Mouse (Mus musculus) stomach, embryonic 15.5 days (tissue): ENCODE data around the gene Dnase2b. TPM values are rescaled to one million over a fixed set of nuclear protein-coding genes. Genes with fewer than 3 reads are reported as not detected.

Experiments
- ATAC-seq: fragments of 200-750 bp; cut with Nextera tagmentation; 2 replicates; pipeline ENCODE4 v1.8.0; 2017; ENCODE audit warnings: low read depth, moderate number of reproducible peaks, moderate TSS enrichment; ENCODE audit not compliant: insufficient read depth, low FRiP score
- H3K27ac ChIP-seq: fragments of 300-500 bp; sonication (generic); 2 replicates; pipeline ENCODE4 v1.5.1; 2015; ENCODE audit warnings: mild to moderate bottlenecking, inconsistent platforms
- H3K27me3 ChIP-seq: fragments of 300-500 bp; sonication (generic); replicated peaks from 2 replicates; pipeline ENCODE4 v1.6.1; 2015; ENCODE audit warnings: inconsistent platforms
- H3K36me3 ChIP-seq: fragments of 300-500 bp; sonication (generic); 2 replicates; pipeline ENCODE4 v1.6.1; 2015; ENCODE audit warnings: inconsistent platforms
- H3K4me1 ChIP-seq: fragments of 300-500 bp; sonication (generic); 2 replicates; pipeline ENCODE4 v1.6.1; 2015; ENCODE audit warnings: inconsistent platforms
- H3K4me2 ChIP-seq: fragments of 300-500 bp; sonication (generic); 2 replicates; pipeline ENCODE4 v1.6.1; 2015; ENCODE audit warnings: mild to moderate bottlenecking, inconsistent platforms
- H3K4me3 ChIP-seq: fragments of 300-500 bp; sonication (generic); replicated peaks from 2 replicates; pipeline ENCODE4 v1.5.1; 2015; ENCODE audit warnings: inconsistent platforms
- H3K9ac ChIP-seq: fragments of 300-500 bp; sonication (generic); 2 replicates; pipeline ENCODE4 v1.6.1; 2015; ENCODE audit warnings: inconsistent platforms
- H3K9me3 ChIP-seq: fragments of 300-500 bp; sonication (generic); 2 replicates; pipeline ENCODE4 v1.6.1; 2016; ENCODE audit warnings: inconsistent platforms
- WGBS: fragments of 180-500 bp; shearing (Covaris S2); methylation state at CpG from one replicate; pipeline ENCODE4 v1.1.7; 2015; 5-methylcytosine and 5-hydroxymethylcytosine counted together
- polyA plus RNA-seq: library from polyadenylated mRNA; unstranded; fragments of >200 nt; fragmentation: Nextera tagmentation; extraction: Ambion mirVana; gene quantifications from 2 replicates; pipeline ENCODE4 v1.2.1, GENCODE M21; 2015

Dnase2b gene
- polyA plus RNA-seq, 1 experiment from 2014 or later, result 0.24 TPM

DNA sequence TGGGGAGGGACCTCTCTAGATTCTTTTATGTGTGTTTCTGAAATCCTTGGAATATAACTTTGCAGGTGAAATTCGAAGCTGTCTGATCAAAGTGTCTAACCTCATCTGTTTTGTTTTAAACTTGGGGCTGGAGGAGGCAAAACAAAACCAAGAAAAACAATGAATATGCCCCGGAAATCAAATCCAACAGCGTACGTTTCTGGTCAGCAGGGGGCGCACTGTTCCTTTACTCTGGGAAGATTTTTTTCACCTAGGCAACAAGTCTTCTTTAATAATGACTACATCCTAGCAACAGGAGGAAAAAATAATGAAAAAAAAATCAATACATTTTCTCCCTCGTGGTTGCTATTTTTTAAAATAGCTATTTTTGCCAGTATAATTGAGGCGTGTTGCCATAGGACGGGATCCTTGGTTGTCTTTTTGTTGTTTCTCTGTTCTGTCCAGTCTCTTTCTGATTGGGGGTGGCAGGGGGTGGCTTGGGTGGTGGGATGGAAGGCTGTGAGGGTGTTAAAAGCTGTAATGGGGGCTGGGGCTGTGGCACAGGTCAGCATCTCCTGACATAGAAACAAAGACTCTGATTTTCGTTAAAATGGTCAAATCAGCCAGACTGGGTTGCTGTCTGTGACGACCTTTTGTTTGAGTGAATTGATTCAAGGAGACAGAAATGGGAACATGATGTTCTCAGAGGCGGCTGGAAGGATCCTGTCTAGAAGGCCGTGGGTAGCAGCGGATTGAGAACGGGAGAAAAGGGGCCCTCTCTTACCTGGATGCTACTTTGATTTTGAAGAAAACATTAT is 50.9 kb downstream of the Dnase2b start:
- H3K4me3 ChIP-seq, result no peak overlapping the region
- no peaks in the 10 kb centered on the region for H3K9me3 ChIP-seq
- no peak overlapping the region for H3K27ac ChIP-seq
- no peaks in the 10 kb centered on the region for H3K4me1 ChIP-seq
- no peaks in the 10 kb centered on the region for H3K36me3 ChIP-seq
- H3K9ac ChIP-seq, result no peak overlapping the region
- H3K4me2 ChIP-seq, result no peak overlapping the region
- ATAC-seq, result no peak
- H3K27me3 ChIP-seq, result no peaks in the 10 kb centered on the region
- 38% methylated on average over 14 of the region's 14 CpGs for WGBS

GRCm38 (mm10) chr3:146562936-146563335 is 52.5 kb downstream of the Dnase2b start:
- no peak overlapping the region for H3K9ac ChIP-seq
- no peak overlapping the region for H3K27ac ChIP-seq
- no peak overlapping the region for H3K4me3 ChIP-seq
- 87% methylated on average over 7 of the region's 7 CpGs for WGBS
- no peaks in the 10 kb centered on the region for H3K4me1 ChIP-seq
- no peak overlapping the region for H3K4me2 ChIP-seq
- H3K36me3 ChIP-seq, result no peaks in the 10 kb centered on the region
- no peaks in the 10 kb centered on the region for H3K9me3 ChIP-seq
- H3K27me3 ChIP-seq, result no peaks in the 10 kb centered on the region
- no peak for ATAC-seq

DNA sequence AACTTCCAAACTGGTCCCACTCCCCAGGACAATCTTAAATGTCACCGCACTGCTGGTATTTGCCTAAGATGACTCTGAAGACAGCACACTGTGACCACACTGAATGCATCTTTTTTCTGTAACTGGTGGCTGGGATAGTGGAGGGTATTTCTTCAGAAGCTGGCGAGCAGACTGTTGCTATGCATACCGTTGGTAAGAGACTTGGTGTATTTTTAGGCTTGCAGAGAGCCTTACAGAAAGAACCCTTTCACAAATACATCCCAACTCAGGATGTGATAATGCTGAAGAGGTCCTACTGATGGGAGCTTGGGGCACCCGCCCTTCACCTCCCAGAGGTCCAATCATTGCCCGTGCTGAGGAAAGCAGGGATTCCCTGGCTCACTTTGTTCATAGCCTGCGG is 57.9 kb downstream of the Dnase2b start:
- Histone ChIP-seq H3K4me2 (no peak overlapping the region), H3K36me3 (no peaks in the 10 kb centered on the region), H3K9me3 (no peaks in the 10 kb centered on the region), H3K4me1 (no peaks in the 10 kb centered on the region), H3K9ac (no peak overlapping the region), H3K27ac (no peak overlapping the region), H3K4me3 (no peak overlapping the region), H3K27me3 (no peaks in the 10 kb centered on the region)
- WGBS, result 83% methylated on average over 6 of the region's 6 CpGs
- ATAC-seq, result no peak

DNA sequence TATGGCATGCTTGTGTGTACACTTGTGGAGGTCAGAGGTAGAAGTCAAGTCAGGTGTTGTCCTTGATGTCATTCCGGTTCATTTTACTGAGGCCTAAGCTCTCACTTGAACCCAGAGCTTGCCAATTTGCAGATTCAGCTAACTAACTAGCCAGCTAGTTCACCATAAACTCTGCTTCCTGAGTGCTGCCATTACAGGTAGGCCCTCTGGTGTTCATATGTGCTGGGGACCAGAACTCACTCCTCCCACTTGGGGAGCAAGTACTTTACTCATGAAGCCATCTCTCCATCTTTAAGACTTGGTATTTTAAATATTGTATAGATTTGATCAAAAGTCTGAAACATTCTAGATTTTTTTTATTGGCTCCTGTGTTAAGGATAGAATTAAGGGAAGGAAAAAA is 58.8 kb downstream of the Dnase2b start:
- H3K27ac ChIP-seq, result no peak overlapping the region
- no peak overlapping the region for H3K4me2 ChIP-seq
- no peaks in the 10 kb centered on the region for H3K4me1 ChIP-seq
- ATAC-seq, result no peak
- no peaks in the 10 kb centered on the region for H3K27me3 ChIP-seq
- H3K9ac ChIP-seq, result no peak overlapping the region
- no peaks in the 10 kb centered on the region for H3K9me3 ChIP-seq
- WGBS, result 68% methylated on average over 1 of the region's 1 CpGs
- no peaks in the 10 kb centered on the region for H3K36me3 ChIP-seq
- H3K4me3 ChIP-seq, result no peak overlapping the region

DNA sequence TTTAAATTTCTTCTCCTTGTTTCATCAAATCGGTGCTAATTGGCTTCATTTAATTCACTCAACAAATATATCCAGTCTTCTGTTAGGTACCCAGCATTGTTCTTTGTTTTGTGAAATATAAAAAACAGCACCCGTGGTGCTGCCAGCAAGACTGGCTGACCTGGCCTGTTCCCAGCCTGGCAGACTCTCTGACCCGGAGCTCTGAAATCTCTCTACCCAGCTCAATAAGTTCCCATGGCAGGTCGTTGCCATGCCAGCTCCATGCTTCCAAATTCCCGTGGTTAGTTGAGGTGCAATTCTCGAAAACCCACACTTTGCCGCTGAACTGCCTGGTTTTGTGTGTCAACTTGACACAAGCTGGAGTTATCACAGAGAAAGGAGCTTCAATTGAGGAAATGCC is 60.6 kb downstream of the Dnase2b start:
- Histone ChIP-seq H3K9ac (no peak overlapping the region), H3K9me3 (no peaks in the 10 kb centered on the region), H3K4me2 (no peak overlapping the region), H3K27ac (no peak overlapping the region), H3K27me3 (no peaks in the 10 kb centered on the region), H3K4me3 (no peak overlapping the region), H3K4me1 (no peaks in the 10 kb centered on the region), H3K36me3 (no peaks in the 10 kb centered on the region)
- WGBS, result 85% methylated on average over 7 of the region's 7 CpGs
- no peak for ATAC-seq

GRCm38 (mm10) chr3:146543632-146544031 is 71.8 kb downstream of the Dnase2b start:
- 19% methylated on average over 1 of the region's 1 CpGs for WGBS
- Histone ChIP-seq H3K4me3 (no peak overlapping the region), H3K4me2 (no peak overlapping the region), H3K4me1 (no peaks in the 10 kb centered on the region), H3K27me3 (no peaks in the 10 kb centered on the region), H3K9me3 (no peaks in the 10 kb centered on the region), H3K9ac (no peak overlapping the region), H3K36me3 (no peaks in the 10 kb centered on the region), H3K27ac (no peak overlapping the region)
- ATAC-seq, result no peak

DNA sequence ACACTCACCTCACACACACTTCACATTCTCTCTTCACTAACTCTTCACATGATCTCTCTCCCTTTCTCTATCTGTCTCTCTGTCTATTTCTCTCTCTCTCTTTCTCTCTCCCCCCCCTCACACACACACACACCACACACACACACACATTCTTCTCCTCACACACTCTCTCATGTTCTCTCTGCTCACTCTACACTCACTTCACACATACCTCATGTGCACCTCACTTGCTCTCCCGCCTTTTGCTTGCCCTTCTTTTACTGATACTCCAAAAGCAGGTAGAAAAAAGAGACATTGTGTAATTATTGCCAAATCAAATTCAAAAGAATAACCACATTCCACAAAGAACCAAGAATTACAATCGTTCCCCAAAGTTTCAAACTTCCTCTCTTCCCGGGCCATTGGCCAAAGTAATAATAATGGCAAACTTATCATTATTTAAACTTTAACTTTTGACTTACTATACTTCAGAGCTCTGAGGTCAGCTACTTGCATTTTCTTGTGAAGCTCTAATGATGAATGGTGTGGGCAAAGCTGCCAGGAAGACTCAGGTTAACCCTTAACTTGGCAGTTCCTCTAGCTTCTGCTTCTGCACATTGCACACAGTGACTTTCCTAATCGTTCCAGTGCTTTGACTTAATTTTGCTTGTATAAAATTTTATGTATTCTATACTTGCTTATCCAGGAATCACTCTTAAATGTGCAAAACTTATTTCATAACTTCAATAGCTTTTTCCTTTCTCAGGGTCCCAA is 74.7 kb downstream of the Dnase2b start:
- no peaks in the 10 kb centered on the region for H3K9me3 ChIP-seq
- no peaks in the 10 kb centered on the region for H3K36me3 ChIP-seq
- no peaks in the 10 kb centered on the region for H3K4me1 ChIP-seq
- no peaks in the 10 kb centered on the region for H3K27me3 ChIP-seq
- no peak overlapping the region for H3K4me2 ChIP-seq
- no peak overlapping the region for H3K9ac ChIP-seq
- WGBS, result 42% methylated on average over 4 of the region's 4 CpGs
- no peak overlapping the region for H3K27ac ChIP-seq
- H3K4me3 ChIP-seq, result no peak overlapping the region
- no peak for ATAC-seq

DNA sequence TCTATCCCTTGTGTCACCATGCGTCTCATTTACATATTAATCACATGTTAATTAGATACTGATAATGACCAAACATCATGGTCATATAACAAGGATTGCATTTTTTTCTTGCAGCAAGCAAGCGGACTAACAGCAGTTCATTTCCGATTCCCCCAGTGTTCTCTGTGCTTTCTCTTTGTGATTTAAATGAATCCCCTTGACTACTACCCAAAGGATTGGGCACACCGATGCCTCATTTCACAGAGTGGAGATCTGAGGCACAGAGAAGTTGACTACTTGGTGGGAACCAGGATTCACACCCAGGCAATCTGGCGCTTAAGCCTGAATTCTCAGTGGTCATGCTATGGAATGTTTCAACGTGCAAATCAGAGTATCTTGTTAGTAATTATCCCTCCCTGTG is 80.4 kb downstream of the Dnase2b start:
- Histone ChIP-seq H3K4me3 (no peak overlapping the region), H3K27ac (no peak overlapping the region), H3K4me1 (no peaks in the 10 kb centered on the region), H3K27me3 (no peaks in the 10 kb centered on the region), H3K36me3 (no peaks in the 10 kb centered on the region), H3K4me2 (no peak overlapping the region), H3K9me3 (no peaks in the 10 kb centered on the region), H3K9ac (no peak overlapping the region)
- WGBS, result 61% methylated on average over 6 of the region's 6 CpGs
- no peak for ATAC-seq

Other genes starting within 250 kb of the Dnase2b start
- 31.2 and 35.9 TPM in 2 replicates for gene Ssx2ip, start 211.0 kb downstream of the Dnase2b start, polyA plus RNA-seq
- gene Ctbs, start 165.8 kb downstream of the Dnase2b start, polyA plus RNA-seq, result 10.9 and 11.3 TPM in 2 replicates
- 4.2 and 5.4 TPM in 2 replicates for gene Spata1, start 115.8 kb downstream of the Dnase2b start, polyA plus RNA-seq
- 992 and 1,078 TPM in 2 replicates for gene Gng5, start 115.8 kb downstream of the Dnase2b start, polyA plus RNA-seq
- gene Rpf1, start 94.2 kb downstream of the Dnase2b start, polyA plus RNA-seq, result 49.7 and 51.6 TPM in 2 replicates
- 0.43 and 1.5 TPM in 2 replicates for gene Uox, start 45.2 kb downstream of the Dnase2b start, polyA plus RNA-seq
- gene 4930503B20Rik, start 35.7 kb upstream of the Dnase2b start, polyA plus RNA-seq, result not detected in 2 replicates
- 0.67 and 0.86 TPM in 2 replicates for gene Samd13, start 70.0 kb upstream of the Dnase2b start, polyA plus RNA-seq
- gene Prkacb, start 197.4 kb upstream of the Dnase2b start, polyA plus RNA-seq, result 51.5 and 56.8 TPM in 2 replicates
- gene Ttll7, start 236.8 kb upstream of the Dnase2b start, polyA plus RNA-seq, result 2.6 and 2.9 TPM in 2 replicates